Mouse (Mus musculus): ENCODE measurements around the gene Mfsd4b2. TPM values are rescaled to one million over a fixed set of nuclear protein-coding genes. Genes with fewer than 3 reads are reported as not detected.
"Not testable (repeated sequence)": the region's sequence is repeated elsewhere in the genome, so short reads cannot be mapped to it uniquely, and the experiment has no call there.

The Mfsd4b2 gene
- not detected in 2 replicates for total RNA-seq (2015)
- total RNA-seq (2017) = not detected in 2 replicates

GRCm38 (mm10) chr10:39926616-39927139, at the start of gene Mfsd4b2:
Mfsd4b2 (minus strand) TSS chr10:39926923.
- peak; percentile 38; the same call in 1 of the 2 replicates for ATAC-seq (ENCODE audit: poor library complexity, severe bottlenecking)

- no peak for ATAC-seq (ENCODE audit: poor library complexity, severe bottlenecking)
Observed at GRCm38 (mm10) chr10:39975771-39976170, 49.0 kb upstream of the Mfsd4b2 start.

- no peak for ATAC-seq (ENCODE audit: poor library complexity, severe bottlenecking)
Observed at GRCm38 (mm10) chr10:39974982-39975381, 48.3 kb upstream of the Mfsd4b2 start.

GRCm38 (mm10) chr10:39967512-39967911, 40.8 kb upstream of the Mfsd4b2 start:
- ATAC-seq (ENCODE audit: poor library complexity, severe bottlenecking) = no peak

GRCm38 (mm10) chr10:39961906-39962305, 35.2 kb upstream of the Mfsd4b2 start:
- no peak for ATAC-seq (ENCODE audit: poor library complexity, severe bottlenecking)

GRCm38 (mm10) chr10:39960441-39960822, 33.7 kb upstream of the Mfsd4b2 start:
- ATAC-seq (ENCODE audit: poor library complexity, severe bottlenecking) = 0 out of 2 replicates have a peak, but pooled peaks have one; percentile 2

- ATAC-seq (ENCODE audit: poor library complexity, severe bottlenecking) = peak; percentile 95
Observed at GRCm38 (mm10) chr10:39959761-39960440, 33.2 kb upstream of the Mfsd4b2 start, which contains the start of gene Mfsd4b3. Mfsd4b3 (minus strand) TSS chr10:39960153.

- no peak for ATAC-seq (ENCODE audit: poor library complexity, severe bottlenecking)
Observed at GRCm38 (mm10) chr10:39958266-39958665, 31.5 kb upstream of the Mfsd4b2 start.

GRCm38 (mm10) chr10:39956340-39956878, 29.7 kb upstream of the Mfsd4b2 start:
- ATAC-seq (ENCODE audit: poor library complexity, severe bottlenecking) = no peak

GRCm38 (mm10) chr10:39955163-39955562, 28.4 kb upstream of the Mfsd4b2 start:
- ATAC-seq (ENCODE audit: poor library complexity, severe bottlenecking) = no peak

GRCm38 (mm10) chr10:39949377-39949954, 22.7 kb upstream of the Mfsd4b2 start:
- ATAC-seq (ENCODE audit: poor library complexity, severe bottlenecking) = no peak

- ATAC-seq (ENCODE audit: poor library complexity, severe bottlenecking) = not testable (repeated sequence)
Observed at GRCm38 (mm10) chr10:39947195-39947594, 20.5 kb upstream of the Mfsd4b2 start.

- peak; percentile 97 for ATAC-seq (ENCODE audit: poor library complexity, severe bottlenecking)
Observed at GRCm38 (mm10) chr10:39936553-39936952, 9.8 kb upstream of the Mfsd4b2 start.

- ATAC-seq (ENCODE audit: poor library complexity, severe bottlenecking) = not testable (repeated sequence)
Observed at GRCm38 (mm10) chr10:39924556-39924955, 2.2 kb downstream of the Mfsd4b2 start.

- ATAC-seq (ENCODE audit: poor library complexity, severe bottlenecking) = no peak
Observed at GRCm38 (mm10) chr10:39912616-39913015, 14.1 kb downstream of the Mfsd4b2 start.

GRCm38 (mm10) chr10:39908768-39909441, 17.8 kb downstream of the Mfsd4b2 start:
- peak; percentile 60; the same call in 1 of the 2 replicates for ATAC-seq (ENCODE audit: poor library complexity, severe bottlenecking)

GRCm38 (mm10) chr10:39906799-39907658, 19.7 kb downstream of the Mfsd4b2 start:
- no peak for ATAC-seq (ENCODE audit: poor library complexity, severe bottlenecking)

GRCm38 (mm10) chr10:39904191-39904590, 22.5 kb downstream of the Mfsd4b2 start:
- ATAC-seq (ENCODE audit: poor library complexity, severe bottlenecking) = no peak

- ATAC-seq (ENCODE audit: poor library complexity, severe bottlenecking) = peak; percentile 87
Observed at GRCm38 (mm10) chr10:39898874-39899371, 27.8 kb downstream of the Mfsd4b2 start, which contains the start of gene Mfsd4b4. Mfsd4b4 (minus strand) TSS chr10:39899238.

- ATAC-seq (ENCODE audit: poor library complexity, severe bottlenecking) = no peak
Observed at GRCm38 (mm10) chr10:39896503-39896902, 30.2 kb downstream of the Mfsd4b2 start.

All from megakaryocyte, adult 5-6 weeks (primary cell).